Mouse (Mus musculus) small intestine, adult 2 months (tissue): ENCODE measurements around the gene Tns3. TPM values are rescaled to one million over a fixed set of nuclear protein-coding genes. Genes with fewer than 3 reads are reported as not detected.

Source experiments
- H3K27ac ChIP-seq: fragments of 200-500 bp; 2 replicates; pipeline ENCODE4 v1.5.1; 2012; ENCODE audit warnings: low read depth, low read length, control low read depth, inconsistent platforms; ENCODE audit not compliant: insufficient read depth
- H3K27me3 ChIP-seq: fragments of 200-500 bp; 2 replicates; pipeline ENCODE4 v1.6.1; 2012; ENCODE audit warnings: mild to moderate bottlenecking, moderate library complexity, low read length, inconsistent platforms; ENCODE audit not compliant: control insufficient read depth, insufficient read depth
- H3K36me3 ChIP-seq: fragments of 200-500 bp; 2 replicates; pipeline ENCODE4 v1.6.1; 2012; ENCODE audit warnings: mild to moderate bottlenecking, low read length, control low read depth, inconsistent platforms; ENCODE audit not compliant: control insufficient read depth, insufficient read depth
- H3K4me1 ChIP-seq: fragments of 200-500 bp; 2 replicates; pipeline ENCODE4 v1.6.1; 2012; ENCODE audit warnings: low read length, inconsistent platforms, mixed read lengths; ENCODE audit not compliant: control insufficient read depth, insufficient read depth, insufficient read length
- H3K4me3 ChIP-seq: fragments of 200-500 bp; 2 replicates; pipeline ENCODE4 v1.5.1; 2012; ENCODE audit warnings: low read depth, mild to moderate bottlenecking, control low read depth, inconsistent platforms, low read length, moderate library complexity
- CTCF ChIP-seq: fragments of 200-500 bp; IDR thresholded peaks from 2 replicates; pipeline ENCODE4 v1.5.1; 2012; ENCODE audit warnings: low read depth, mild to moderate bottlenecking, control low read depth, inconsistent platforms, low read length, moderate library complexity, mixed read lengths; ENCODE audit not compliant: insufficient replicate concordance, insufficient read length; ENCODE audit errors: extremely low read depth
- POLR2A ChIP-seq: fragments of 200-500 bp; IDR thresholded peaks from 2 replicates; pipeline ENCODE4 v1.6.1; 2012; ENCODE audit warnings: low read depth, mild to moderate bottlenecking, control low read depth, inconsistent platforms, low read length, moderate library complexity
- WGBS: fragments of 180-500 bp; shearing (Covaris S2); methylation state at CpG from one replicate; pipeline ENCODE4 v1.1.7; 2018; 5-methylcytosine and 5-hydroxymethylcytosine counted together
- polyA plus RNA-seq: library from polyadenylated mRNA; depleted of rRNA; stranded (reverse); fragments of >200 nt; gene quantifications from 2 replicates; pipeline ENCODE4 v1.2.3, GENCODE M21; 2012

The Tns3 gene
- polyA plus RNA-seq, 1 experiment = 24.9 TPM

DNA sequence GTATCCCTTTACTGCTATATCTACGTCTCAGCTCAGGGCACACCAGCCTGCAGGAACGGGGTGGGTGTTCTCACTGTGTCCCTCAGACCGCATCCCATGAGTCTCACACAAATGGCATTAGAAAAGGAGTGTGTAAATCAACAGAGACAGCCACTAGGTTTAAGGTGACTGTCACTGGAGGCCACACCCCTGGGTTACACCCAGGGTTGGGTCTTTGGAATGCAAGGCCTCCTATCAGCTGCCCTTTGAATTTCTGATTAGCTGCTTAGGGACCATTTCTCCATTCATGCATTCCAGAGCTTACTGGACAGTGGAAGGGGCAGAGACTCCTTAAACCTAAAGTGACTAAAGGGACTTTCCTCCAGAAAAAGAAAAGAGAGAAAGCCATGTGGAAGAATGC is 28.6 kb downstream of the Tns3 start:
- WGBS = 39% methylated on average over 3 of the region's 3 CpGs
- Histone ChIP-seq H3K4me3 (no peak overlapping the region), H3K27me3 (no peaks in the 10 kb centered on the region), H3K36me3 (no peaks in the 10 kb centered on the region), H3K4me1 (peaks cover 48% of the 10 kb centered on the region), H3K27ac (peak overlapping the region; percentile 88)
- TF ChIP-seq CTCF = no peak
- no peak for TF ChIP-seq POLR2A

DNA sequence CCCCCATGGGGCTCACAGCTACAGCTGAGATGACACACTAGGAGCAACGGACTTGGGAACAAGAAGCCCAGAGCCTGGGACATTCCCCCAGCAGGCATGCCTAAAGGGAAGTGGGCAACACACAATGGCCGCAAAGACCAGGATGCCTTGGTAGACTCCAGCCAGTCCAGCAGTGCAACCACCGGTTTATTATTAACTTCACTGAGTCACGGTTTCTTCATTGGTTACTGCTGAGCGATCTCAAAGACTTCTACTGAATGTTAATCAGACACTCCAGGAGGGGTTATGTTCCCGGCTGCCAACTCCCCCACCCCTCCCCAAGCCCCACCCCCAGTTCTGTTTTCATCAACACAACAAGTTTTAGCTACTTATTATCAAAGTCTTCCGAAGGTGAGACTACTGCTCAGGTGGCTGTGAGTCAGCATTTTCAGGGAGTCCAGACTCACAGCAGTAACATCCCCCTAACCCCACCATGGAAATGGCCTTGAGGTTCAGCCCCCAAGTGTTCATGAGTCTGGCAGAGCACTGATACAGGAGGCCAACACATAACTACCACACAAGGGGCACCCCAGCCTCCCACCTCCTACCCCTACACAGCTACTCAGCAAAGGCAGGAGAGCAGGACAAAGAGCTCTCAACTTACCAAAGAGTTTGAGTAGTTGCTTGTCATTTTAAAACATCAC is 29.5 kb downstream of the Tns3 start:
- WGBS = 16% methylated on average over 7 of the region's 7 CpGs
- peak overlapping the region; percentile 98 for H3K27ac ChIP-seq
- peaks cover 50% of the 10 kb centered on the region for H3K4me1 ChIP-seq
- no peaks in the 10 kb centered on the region for H3K36me3 ChIP-seq
- H3K27me3 ChIP-seq = no peaks in the 10 kb centered on the region
- TF ChIP-seq POLR2A (no peak), CTCF (no peak)
- no peak overlapping the region for H3K4me3 ChIP-seq

DNA sequence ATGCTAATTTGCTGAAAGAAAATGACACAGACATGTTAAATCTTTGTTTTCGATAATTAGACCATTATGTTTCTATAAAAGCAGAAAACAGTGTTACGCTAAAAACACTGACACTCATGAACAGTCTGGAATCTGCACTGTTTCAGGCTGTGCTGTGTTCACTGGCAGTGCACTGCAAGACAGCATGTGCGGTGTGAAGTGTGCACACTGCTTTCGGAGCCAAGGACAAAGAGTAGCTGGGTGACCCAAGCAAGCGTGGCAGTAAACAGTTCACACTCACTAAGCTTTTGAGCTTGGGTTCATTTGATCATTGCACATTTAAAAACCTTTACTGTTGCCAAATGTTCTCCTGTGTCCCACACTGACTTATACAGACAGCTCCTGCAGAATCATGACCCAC is 32.2 kb downstream of the Tns3 start:
- Histone ChIP-seq H3K36me3 (no peaks in the 10 kb centered on the region), H3K27me3 (no peaks in the 10 kb centered on the region), H3K27ac (no peak overlapping the region), H3K4me3 (no peak overlapping the region), H3K4me1 (peaks cover 46% of the 10 kb centered on the region)
- 86% methylated on average over 5 of the region's 5 CpGs for WGBS
- TF ChIP-seq CTCF (no peak), POLR2A (no peak)

DNA sequence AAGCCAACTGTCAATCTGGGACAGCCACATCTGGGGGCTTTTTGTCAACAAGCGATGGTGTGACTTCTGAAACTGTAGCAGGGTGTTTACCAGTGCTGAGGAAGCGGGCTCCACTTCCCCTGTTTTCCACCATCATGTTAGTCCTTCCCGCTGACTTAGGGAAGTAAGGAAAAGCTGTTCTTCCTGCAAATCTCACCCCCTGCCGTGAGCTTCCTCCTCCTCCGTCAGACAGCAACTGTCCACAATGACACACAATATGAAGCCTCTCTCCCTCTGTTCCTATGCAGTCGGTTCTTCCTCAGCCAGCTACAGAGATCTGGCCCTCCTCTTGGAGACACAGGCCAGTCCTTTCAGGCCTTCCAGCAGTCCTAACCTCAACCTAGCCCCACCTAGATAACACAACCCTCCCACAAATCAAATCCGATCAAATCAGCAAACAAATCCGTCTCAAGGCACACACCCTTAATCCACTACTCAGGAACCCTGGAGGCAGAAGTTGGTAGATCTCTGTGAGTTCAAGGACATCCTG is 34.4 kb downstream of the Tns3 start:
- H3K4me1 ChIP-seq = peaks cover 46% of the 10 kb centered on the region
- H3K36me3 ChIP-seq = no peaks in the 10 kb centered on the region
- no peak for TF ChIP-seq POLR2A
- TF ChIP-seq CTCF = no peak
- no peak overlapping the region for H3K4me3 ChIP-seq
- H3K27ac ChIP-seq = peak overlapping the region; percentile 89
- WGBS = 54% methylated on average over 8 of the region's 8 CpGs
- H3K27me3 ChIP-seq = no peaks in the 10 kb centered on the region

DNA sequence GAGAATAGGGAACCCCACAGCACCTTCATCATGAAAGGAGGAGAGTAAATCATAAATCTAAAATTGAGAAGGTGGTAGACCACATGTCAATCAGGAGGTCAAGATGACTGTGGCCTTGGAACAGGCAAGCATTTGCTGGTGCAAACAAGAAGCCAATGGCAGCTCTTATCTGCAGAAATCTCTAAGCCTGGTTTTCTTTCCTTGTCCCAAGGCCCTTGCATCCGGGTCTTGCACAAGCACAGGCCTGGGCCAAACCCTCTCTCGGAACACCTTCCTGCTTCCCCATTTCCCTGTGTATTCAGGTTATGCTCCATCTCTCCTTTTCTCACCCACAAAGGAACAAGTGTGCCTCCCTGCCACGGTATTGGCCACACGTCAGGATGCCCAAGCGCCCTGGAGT is 35.0 kb downstream of the Tns3 start:
- Histone ChIP-seq H3K4me3 (no peak overlapping the region), H3K4me1 (peaks cover 43% of the 10 kb centered on the region), H3K36me3 (no peaks in the 10 kb centered on the region), H3K27me3 (no peaks in the 10 kb centered on the region), H3K27ac (peak overlapping the region; percentile 89)
- WGBS = 50% methylated on average over 5 of the region's 5 CpGs
- TF ChIP-seq CTCF = no peak
- TF ChIP-seq POLR2A = no peak

DNA sequence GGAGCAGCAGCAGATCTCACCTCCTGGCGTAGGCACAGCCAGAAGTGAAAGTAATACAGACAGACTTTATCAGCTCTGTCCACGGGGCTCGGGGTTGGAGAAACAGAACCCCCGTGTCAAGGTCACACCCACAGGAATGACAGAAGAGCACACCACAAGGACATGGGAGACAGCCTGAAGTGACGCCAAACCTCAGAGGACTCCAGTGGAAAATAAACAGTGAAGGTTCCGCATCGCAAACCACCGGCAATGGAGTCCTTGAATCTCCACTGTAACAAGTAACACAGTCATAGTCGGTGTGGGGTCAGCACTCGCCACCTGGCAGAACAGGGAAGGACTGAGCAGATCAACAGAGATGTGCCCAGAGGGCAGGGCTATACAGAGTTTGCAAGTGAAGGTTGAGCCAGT is 35.5 kb downstream of the Tns3 start:
- WGBS = 9% methylated on average over 10 of the region's 10 CpGs
- TF ChIP-seq POLR2A (peak; percentile 36; the same call in 1 of the 2 replicates), CTCF (no peak)
- Histone ChIP-seq H3K36me3 (no peaks in the 10 kb centered on the region), H3K27me3 (no peaks in the 10 kb centered on the region), H3K27ac (peak overlapping the region; percentile 89), H3K4me3 (peak overlapping the region; percentile 35), H3K4me1 (peaks cover 44% of the 10 kb centered on the region)

DNA sequence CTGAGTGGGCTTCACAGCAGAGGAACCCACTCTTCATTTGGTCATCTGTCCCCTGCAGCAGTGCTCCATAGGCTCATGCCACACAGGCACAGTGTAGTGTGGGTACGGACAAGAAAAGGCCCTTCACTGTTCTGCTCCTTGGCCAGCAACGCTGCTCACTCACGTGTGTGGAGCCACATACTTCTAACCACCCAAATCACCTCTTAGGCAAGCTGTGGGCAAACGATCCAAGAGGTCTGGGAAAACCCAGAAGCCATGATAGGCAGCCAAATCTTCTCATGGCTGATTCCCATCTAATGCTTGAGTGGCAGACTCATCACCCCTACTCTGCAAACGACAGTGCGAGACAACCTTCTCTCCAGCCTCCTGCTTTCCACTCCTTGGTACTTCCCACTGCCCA is 37.2 kb downstream of the Tns3 start:
- H3K27me3 ChIP-seq = no peaks in the 10 kb centered on the region
- peaks cover 54% of the 10 kb centered on the region for H3K4me1 ChIP-seq
- H3K27ac ChIP-seq = peak overlapping the region; percentile 69
- H3K36me3 ChIP-seq = no peaks in the 10 kb centered on the region
- no peak overlapping the region for H3K4me3 ChIP-seq
- 61% methylated on average over 6 of the region's 6 CpGs for WGBS
- TF ChIP-seq CTCF (no peak), POLR2A (no peak)
